Mouse (Mus musculus): ENCODE results near the gene Chek1. TPM values are rescaled to one million over a fixed set of nuclear protein-coding genes. Genes with fewer than 3 reads are reported as not detected.

Gene Chek1
- 37.7 and 38.1 TPM in 2 replicates for polyA plus RNA-seq (2015; fragmentation: Nextera tagmentation; extraction: Ambion mirVana)

- 0 out of 2 replicates have a peak, but pooled peaks have one; percentile 8 for ATAC-seq (replicated peaks; ENCODE audit: low FRiP score)
- Histone ChIP-seq H3K4me3 (replicated peaks) (peak within 1 kb of the TSS; percentile 70), H3K36me3 (peaks cover 44% of the 10 kb centered on the region), H3K9ac (peak within 1 kb of the TSS; percentile 88), H3K9me3 (replicated peaks) (no peaks in the 10 kb centered on the region), H3K4me1 (peaks cover 15% of the 10 kb centered on the region), H3K27me3 (no peaks in the 10 kb centered on the region), H3K4me2 (peak within 1 kb of the TSS; percentile 95), H3K27ac (peak within 1 kb of the TSS; percentile 97)
- 4% methylated on average over 12 of the region's 12 CpGs for WGBS
These were observed at the start of gene Chek1 for GRCm38 (mm10) chr9:36727034-36727755. TSS of gene Chek1 (minus strand) at chr9:36727065.

- H3K4me2 ChIP-seq: peak overlapping the region; percentile 70
- H3K9ac ChIP-seq: no peak overlapping the region
- no peak overlapping the region for H3K27ac ChIP-seq
- ATAC-seq (replicated peaks; ENCODE audit: low FRiP score): no peak
- H3K9me3 ChIP-seq (replicated peaks): no peaks in the 10 kb centered on the region
- peaks cover 10% of the 10 kb centered on the region for H3K36me3 ChIP-seq
- H3K4me3 ChIP-seq (replicated peaks): peak overlapping the region; percentile 100
- H3K27me3 ChIP-seq: no peaks in the 10 kb centered on the region
- H3K4me1 ChIP-seq: peaks cover 16% of the 10 kb centered on the region
- 83% methylated on average over 1 of the region's 1 CpGs for WGBS
These were observed 42.2 kb upstream of the Chek1 start for GRCm38 (mm10) chr9:36769048-36769413.

GRCm38 (mm10) chr9:36768156-36769047 is 41.5 kb upstream of the Chek1 start:
- Histone ChIP-seq H3K4me3 (replicated peaks) (peak overlapping the region; percentile 100), H3K4me1 (peaks cover 16% of the 10 kb centered on the region), H3K4me2 (peak overlapping the region; percentile 70), H3K27me3 (no peaks in the 10 kb centered on the region), H3K27ac (peak overlapping the region; percentile 86), H3K36me3 (peaks cover 16% of the 10 kb centered on the region), H3K9ac (peak overlapping the region; percentile 80), H3K9me3 (replicated peaks) (no peaks in the 10 kb centered on the region)
- 13% methylated on average over 25 of the region's 25 CpGs for WGBS
- peak; percentile 6 for ATAC-seq (replicated peaks; ENCODE audit: low FRiP score)

- H3K4me1 ChIP-seq: peaks cover 16% of the 10 kb centered on the region
- under 1% methylated on average over 60 of the region's 60 CpGs for WGBS
- peak; percentile 100 for ATAC-seq (replicated peaks; ENCODE audit: low FRiP score)
These were observed 40.6 kb upstream of the Chek1 start, which contains the start of gene Stt3a for GRCm38 (mm10) chr9:36767203-36768143. TSS of gene Stt3a (minus strand) at chr9:36767679.

GRCm38 (mm10) chr9:36764378-36764777 is 37.5 kb upstream of the Chek1 start:
- H3K36me3 ChIP-seq: peaks cover 48% of the 10 kb centered on the region
- H3K9ac ChIP-seq: no peak overlapping the region
- H3K4me1 ChIP-seq: peaks cover 16% of the 10 kb centered on the region
- no peak for ATAC-seq (replicated peaks; ENCODE audit: low FRiP score)
- no peak overlapping the region for H3K27ac ChIP-seq
- WGBS: 88% methylated on average over 1 of the region's 1 CpGs
- no peak overlapping the region for H3K4me2 ChIP-seq
- H3K4me3 ChIP-seq (replicated peaks): no peak overlapping the region
- no peaks in the 10 kb centered on the region for H3K9me3 ChIP-seq (replicated peaks)
- H3K27me3 ChIP-seq: no peaks in the 10 kb centered on the region

More at GRCm38 (mm10) chr9:36767203-36768143, 40.6 kb upstream of the Chek1 start, which contains the start of gene Stt3a:
- Histone ChIP-seq H3K4me2 (peak within 1 kb of the TSS; percentile 70), H3K27ac (peak within 1 kb of the TSS; percentile 86), H3K36me3 (peaks cover 24% of the 10 kb centered on the region), H3K9ac (peak within 1 kb of the TSS; percentile 97), H3K4me3 (replicated peaks) (peak within 1 kb of the TSS; percentile 100), H3K9me3 (replicated peaks) (no peaks in the 10 kb centered on the region), H3K27me3 (no peaks in the 10 kb centered on the region)

- peak; percentile 97 for ATAC-seq (replicated peaks; ENCODE audit: low FRiP score)
- no peaks in the 10 kb centered on the region for H3K9me3 ChIP-seq (replicated peaks)
- H3K27me3 ChIP-seq: no peaks in the 10 kb centered on the region
- peaks cover 46% of the 10 kb centered on the region for H3K36me3 ChIP-seq
- H3K4me1 ChIP-seq: peaks cover 15% of the 10 kb centered on the region
- H3K4me2 ChIP-seq: peak overlapping the region; percentile 95
- peak overlapping the region; percentile 88 for H3K9ac ChIP-seq
- peak overlapping the region; percentile 70 for H3K4me3 ChIP-seq (replicated peaks)
- under 1% methylated on average over 51 of the region's 53 CpGs for WGBS
- peak overlapping the region; percentile 97 for H3K27ac ChIP-seq
These were observed 483 bp downstream of the Chek1 start for GRCm38 (mm10) chr9:36726131-36727033.

- no peaks in the 10 kb centered on the region for H3K9me3 ChIP-seq (replicated peaks)
- ATAC-seq (replicated peaks; ENCODE audit: low FRiP score): no peak
- H3K4me2 ChIP-seq: no peak overlapping the region
- H3K36me3 ChIP-seq: peaks cover 50% of the 10 kb centered on the region
- WGBS: 79% methylated on average over 3 of the region's 3 CpGs
- no peaks in the 10 kb centered on the region for H3K27me3 ChIP-seq
- no peaks in the 10 kb centered on the region for H3K4me1 ChIP-seq
- H3K27ac ChIP-seq: no peak overlapping the region
- no peak overlapping the region for H3K4me3 ChIP-seq (replicated peaks)
- no peak overlapping the region for H3K9ac ChIP-seq
These were observed 10.2 kb downstream of the Chek1 start for GRCm38 (mm10) chr9:36716624-36717023.

- H3K4me3 ChIP-seq (replicated peaks): no peak overlapping the region
- no peaks in the 10 kb centered on the region for H3K9me3 ChIP-seq (replicated peaks)
- no peaks in the 10 kb centered on the region for H3K4me1 ChIP-seq
- 88% methylated on average over 6 of the region's 6 CpGs for WGBS
- no peak overlapping the region for H3K27ac ChIP-seq
- no peak for ATAC-seq (replicated peaks; ENCODE audit: low FRiP score)
- no peak overlapping the region for H3K4me2 ChIP-seq
- H3K27me3 ChIP-seq: no peaks in the 10 kb centered on the region
- H3K36me3 ChIP-seq: peaks cover 30% of the 10 kb centered on the region
- no peak overlapping the region for H3K9ac ChIP-seq
These were observed 19.6 kb downstream of the Chek1 start for GRCm38 (mm10) chr9:36707304-36707703.

GRCm38 (mm10) chr9:36705923-36706322 is 20.9 kb downstream of the Chek1 start:
- ATAC-seq (replicated peaks; ENCODE audit: low FRiP score): no peak
- no peak overlapping the region for H3K4me2 ChIP-seq
- no peaks in the 10 kb centered on the region for H3K27me3 ChIP-seq
- no peaks in the 10 kb centered on the region for H3K4me1 ChIP-seq
- H3K4me3 ChIP-seq (replicated peaks): no peak overlapping the region
- peaks cover 24% of the 10 kb centered on the region for H3K36me3 ChIP-seq
- no peak overlapping the region for H3K27ac ChIP-seq
- WGBS: 86% methylated on average over 3 of the region's 3 CpGs
- no peaks in the 10 kb centered on the region for H3K9me3 ChIP-seq (replicated peaks)
- no peak overlapping the region for H3K9ac ChIP-seq

- Histone ChIP-seq H3K27ac (no peak overlapping the region), H3K4me3 (replicated peaks) (no peak overlapping the region), H3K9me3 (replicated peaks) (no peaks in the 10 kb centered on the region), H3K36me3 (no peaks in the 10 kb centered on the region), H3K9ac (no peak overlapping the region), H3K4me1 (no peaks in the 10 kb centered on the region), H3K4me2 (no peak overlapping the region), H3K27me3 (no peaks in the 10 kb centered on the region)
- no peak for ATAC-seq (replicated peaks; ENCODE audit: low FRiP score)
- 94% methylated on average over 10 of the region's 10 CpGs for WGBS
These were observed 32.6 kb downstream of the Chek1 start for GRCm38 (mm10) chr9:36694276-36694675.
